Mouse (Mus musculus) embryo, embryonic 11.5 days (tissue): ENCODE data around the gene Nipal1.
A peak's percentile ranks its signal among the peaks of the same experiment; 100 is the strongest.

Experiments used
- DNase-seq: peaks from one replicate; pipeline ENCODE4 v3.0.0-alpha.2; 2012; ENCODE audit warnings: low read depth, low spot score

The Nipal1 gene

GRCm38 (mm10) chr5:72665281-72665680, 17.7 kb downstream of the Nipal1 start:
- DNase-seq = no peak

GRCm38 (mm10) chr5:72666428-72666827, 18.8 kb downstream of the Nipal1 start:
- DNase-seq = no peak

GRCm38 (mm10) chr5:72668351-72668750, 20.8 kb downstream of the Nipal1 start:
- no peak for DNase-seq

- no peak for DNase-seq
These were observed 23.6 kb downstream of the Nipal1 start for GRCm38 (mm10) chr5:72671017-72671699.

- no peak for DNase-seq
These were observed 27.5 kb downstream of the Nipal1 start for GRCm38 (mm10) chr5:72674994-72675542.

- no peak for DNase-seq
These were observed 33.9 kb downstream of the Nipal1 start for GRCm38 (mm10) chr5:72681451-72681850.

- DNase-seq = no peak
These were observed 42.0 kb downstream of the Nipal1 start for GRCm38 (mm10) chr5:72689556-72689955.

GRCm38 (mm10) chr5:72690516-72690915, 42.9 kb downstream of the Nipal1 start:
- no peak for DNase-seq

- no peak for DNase-seq
These were observed 47.1 kb downstream of the Nipal1 start for GRCm38 (mm10) chr5:72694684-72695083.

- no peak for DNase-seq
These were observed 48.9 kb downstream of the Nipal1 start for GRCm38 (mm10) chr5:72696491-72696890.

- DNase-seq = no peak
These were observed 50.7 kb downstream of the Nipal1 start for GRCm38 (mm10) chr5:72698343-72698742.

- no peak for DNase-seq
These were observed 51.4 kb downstream of the Nipal1 start for GRCm38 (mm10) chr5:72698818-72699499.

- DNase-seq = no peak
These were observed 51.9 kb downstream of the Nipal1 start for GRCm38 (mm10) chr5:72699500-72699818.

GRCm38 (mm10) chr5:72702202-72702601, 54.6 kb downstream of the Nipal1 start:
- no peak for DNase-seq

- no peak for DNase-seq
These were observed 58.5 kb downstream of the Nipal1 start for GRCm38 (mm10) chr5:72706095-72706494.

GRCm38 (mm10) chr5:72706722-72707121, 59.1 kb downstream of the Nipal1 start:
- DNase-seq = no peak

GRCm38 (mm10) chr5:72709451-72709850, 61.9 kb downstream of the Nipal1 start:
- no peak for DNase-seq

GRCm38 (mm10) chr5:72709976-72710375, 62.4 kb downstream of the Nipal1 start:
- no peak for DNase-seq

GRCm38 (mm10) chr5:72710572-72711278, 63.1 kb downstream of the Nipal1 start:
- peak; percentile 46 for DNase-seq

- no peak for DNase-seq
These were observed 73.0 kb downstream of the Nipal1 start for GRCm38 (mm10) chr5:72720587-72720986.
